Mouse (Mus musculus): Measurements from ENCODE around the gene Ranbp6.

DNA sequence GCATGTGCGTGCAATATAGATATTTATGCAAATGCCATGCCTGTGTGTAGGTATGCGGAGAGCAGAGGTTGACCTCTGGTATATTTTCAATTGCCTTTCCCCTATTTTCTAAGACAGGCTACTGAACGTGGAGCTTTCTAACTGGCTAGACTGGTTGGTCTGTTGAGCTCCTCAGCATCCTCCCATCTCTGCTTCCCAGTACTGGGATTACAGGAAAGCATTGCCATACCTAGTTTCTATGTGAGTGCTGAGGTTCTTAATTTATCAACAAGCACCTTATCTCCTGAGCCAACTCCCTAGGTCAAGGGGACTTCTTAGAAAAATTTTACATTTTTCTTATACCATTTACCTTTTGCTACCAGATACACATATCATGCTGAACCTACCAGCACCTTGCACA is 15.4 kb downstream of the Ranbp6 start:
- TF ChIP-seq POLR2A (IDR thresholded peaks at IDR 0.05; ENCODE audit: insufficient read depth, low read depth, low read length) = no peak
- TF ChIP-seq CTCF (IDR thresholded peaks at IDR 0.05) = no peak

Measured in heart, adult 2 months (tissue).